Mouse (Mus musculus): Measurements from ENCODE around the gene Mnat1.

GRCm38 (mm10) chr12:73083773-73084172 lies 39.7 kb upstream of the Mnat1 start:
- TF ChIP-seq CTCF (conservative IDR thresholded peaks at IDR 0.05; ENCODE audit: low read length): no peak
- TF ChIP-seq NANOG (IDR thresholded peaks at IDR 0.05; ENCODE audit: borderline replicate concordance, low read length): no peak

Measured in E14TG2a.4 (cell line).